Mouse (Mus musculus) thymus, postnatal 0 days (tissue): ENCODE measurements around the gene Lpo. TPM values are rescaled to one million over a fixed set of nuclear protein-coding genes. Genes with fewer than 3 reads are reported as not detected.

Experiments
- DNase-seq: peaks from one replicate; pipeline ENCODE4 v3.0.0-alpha.2; 2015; ENCODE audit warnings: low spot score
- microRNA counts: library from miRNA; unstranded; fragments of <30 nt; microRNA quantifications from one replicate; lab custom pipeline; 2015
- microRNA-seq: library from miRNA; unstranded; fragments of <30 nt; microRNA quantifications from one replicate; pipeline ENCODE4, GENCODE M21; 2016; ENCODE audit warnings: borderline number of aligned reads
- polyA plus RNA-seq: library from polyadenylated mRNA; unstranded; fragments of >200 nt; fragmentation: Nextera tagmentation; extraction: Ambion mirVana; gene quantifications from 2 replicates; pipeline ENCODE4 v1.2.1, GENCODE M21; 2015

Gene Lpo
- polyA plus RNA-seq, 1 experiment from 2014 or later, result 6.4 TPM

DNA sequence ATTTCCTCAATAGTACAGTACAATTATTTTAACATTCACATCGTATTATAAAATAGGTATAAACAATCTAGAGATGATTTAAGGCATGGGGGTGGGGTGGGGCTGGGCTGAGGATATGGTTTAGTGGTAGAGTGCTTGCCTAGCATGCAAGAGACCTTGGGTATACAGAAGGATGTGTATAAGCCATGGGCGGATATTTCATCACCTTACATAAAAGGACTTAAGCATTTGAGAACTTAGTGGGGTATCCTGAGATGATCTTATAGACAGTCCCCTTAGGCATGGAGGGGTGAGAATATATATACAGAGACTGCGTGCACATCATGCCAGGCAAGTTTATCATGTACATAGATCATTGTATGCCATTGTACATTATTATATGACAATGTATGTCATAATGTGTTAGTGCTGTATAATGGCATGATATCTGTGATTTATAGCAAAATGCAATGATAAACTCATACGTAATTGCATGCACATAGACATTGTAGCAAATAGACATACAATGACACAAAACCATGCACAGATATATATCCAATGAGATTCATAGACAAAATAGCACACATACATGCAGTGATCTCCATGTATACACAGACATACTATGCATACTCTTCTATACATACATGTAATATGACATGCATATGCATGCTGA is 69.0 kb downstream of the Lpo start:
- DNase-seq, result peak; percentile 66

GRCm38 (mm10) chr11:87758161-87758911 is 69.8 kb downstream of the Lpo start:
- DNase-seq, result peak; percentile 46

DNA sequence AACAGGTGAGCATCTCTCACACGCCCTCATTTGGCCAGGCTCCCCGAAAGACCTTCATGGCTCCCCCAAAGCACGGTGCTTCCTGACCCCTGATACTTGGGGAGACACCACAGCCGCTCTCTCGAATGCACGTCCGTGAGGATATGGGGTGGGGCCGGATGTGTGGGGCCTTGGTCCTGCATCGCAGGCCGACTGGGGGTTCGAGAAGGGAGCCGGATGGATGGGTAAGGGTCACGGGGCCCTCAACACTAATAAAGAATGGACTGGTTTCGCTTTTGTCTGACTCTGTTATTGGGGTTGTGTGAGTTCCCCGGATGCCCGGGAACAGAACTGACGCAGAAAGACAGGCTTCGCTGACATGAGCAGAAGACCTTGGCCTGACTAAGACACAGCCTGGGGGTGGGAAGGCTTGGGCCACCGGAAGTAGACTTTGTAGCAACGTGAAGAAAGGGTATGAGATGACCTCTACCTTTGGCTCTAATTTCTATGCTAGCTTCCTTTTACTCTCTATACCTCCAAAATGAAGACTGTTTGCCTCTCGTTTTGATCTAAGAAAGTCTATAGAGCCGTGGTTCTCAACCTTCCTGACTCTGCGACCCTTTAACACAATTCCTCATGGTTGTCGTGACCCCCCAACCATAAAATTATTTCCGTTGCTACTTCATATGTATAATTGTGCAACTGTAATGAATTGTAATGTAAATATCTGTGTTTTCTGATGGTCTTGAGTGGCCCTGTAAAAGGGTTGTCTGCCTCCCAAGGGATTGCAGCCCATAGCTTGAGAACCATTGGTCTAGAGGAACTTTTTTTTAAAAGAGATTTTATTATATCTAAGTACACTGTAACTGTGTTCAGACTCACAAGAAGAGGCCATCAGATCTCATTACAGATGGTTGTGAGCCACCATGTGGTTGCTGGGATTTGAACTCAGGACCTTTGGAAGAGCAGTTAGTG is 70.8 kb downstream of the Lpo start:
- peak; percentile 64 for DNase-seq

MicroRNAs encoded within 50 kb of the gene (microRNA counts, 519-probe panel; counts per million panel counts)
- microRNA mmu-miR-142-3p (lab: Ali Mortazavi, UCI) (11,184 counts per million, percentile 100 among the panel's probes with 10 or more counts), microRNA mmu-miR-142-5p (lab: Ali Mortazavi, UCI) (3,881 counts per million, percentile 77 among the panel's probes with 10 or more counts)

Small RNA genes lying within 50 kb of the gene (microRNA-seq; reads per million reads assigned to microRNA genes)
- gene Mir142 (not detected), gene Mir142b (not detected)

Other genes with a start within 250 kb of the Lpo start
- 19.6 and 21.1 TPM in 2 replicates for gene Mtmr4, start 236.1 kb downstream of the Lpo start, polyA plus RNA-seq
- 0.10 and 0.12 TPM in 2 replicates for gene Hsf5, start 211.1 kb downstream of the Lpo start, polyA plus RNA-seq
- 5.2 and 6.8 TPM in 2 replicates for gene Rnf43, start 165.6 kb downstream of the Lpo start, polyA plus RNA-seq
- gene Supt4a, start 90.7 kb downstream of the Lpo start, polyA plus RNA-seq, result 425 and 454 TPM in 2 replicates
- gene Tspoap1, start 67.7 kb downstream of the Lpo start, polyA plus RNA-seq, result 2.6 and 4.0 TPM in 2 replicates
- gene Mpo, start 34.7 kb downstream of the Lpo start, polyA plus RNA-seq, result 5.0 and 6.2 TPM in 2 replicates
- 4.9 and 6.7 TPM in 2 replicates for gene Mks1, start 24.9 kb upstream of the Lpo start, polyA plus RNA-seq
- gene Epx, start 47.2 kb upstream of the Lpo start, polyA plus RNA-seq, result 0.22 and 0.64 TPM in 2 replicates
- not detected in 2 replicates for gene Olfr462, start 64.0 kb upstream of the Lpo start, polyA plus RNA-seq
- gene Olfr463, start 69.1 kb upstream of the Lpo start, polyA plus RNA-seq, result not detected in 2 replicates
- 0.13 TPM in 1 of 2 replicates, not detected in the other for gene Olfr464, start 92.7 kb upstream of the Lpo start, polyA plus RNA-seq
- 23.1 and 26.6 TPM in 2 replicates for gene Dynll2, start 159.2 kb upstream of the Lpo start, polyA plus RNA-seq
- gene Srsf1, start 219.1 kb upstream of the Lpo start, polyA plus RNA-seq, result 308 and 311 TPM in 2 replicates
- 32.8 and 33.1 TPM in 2 replicates for gene Vezf1, start 240.0 kb upstream of the Lpo start, polyA plus RNA-seq